Mouse (Mus musculus): ENCODE results near the gene Cdk17. TPM values are rescaled to one million over a fixed set of nuclear protein-coding genes. Genes with fewer than 3 reads are reported as not detected.

Gene Cdk17
- polyA plus RNA-seq, 1 experiment, result 4.3 TPM

GRCm38 (mm10) chr10:93282526-93282964, 121.9 kb downstream of the Cdk17 start:
- TF ChIP-seq POLR2A (IDR thresholded peaks at IDR 0.05; ENCODE audit: low read depth, low read length) (no peak), CTCF (IDR thresholded peaks at IDR 0.05; ENCODE audit: extremely low read depth, insufficient read length, insufficient replicate concordance, low read depth, low read length) (no peak)
- Histone ChIP-seq H3K27me3 (ENCODE audit: control insufficient read depth, insufficient read depth, low read length) (no peaks in the 10 kb centered on the region), H3K4me3 (ENCODE audit: low read depth, low read length) (no peak overlapping the region), H3K27ac (ENCODE audit: insufficient read depth, low read depth, low read length) (no peak overlapping the region), H3K4me1 (ENCODE audit: control insufficient read depth, insufficient read depth, insufficient read length, low read length) (no peaks in the 10 kb centered on the region), H3K36me3 (ENCODE audit: control insufficient read depth, insufficient read depth, low read length) (no peaks in the 10 kb centered on the region; the same call in 1 of the 2 replicates)
- WGBS, result 67% methylated on average over 12 of the region's 12 CpGs

- H3K27me3 ChIP-seq (ENCODE audit: control insufficient read depth, insufficient read depth, low read length), result no peaks in the 10 kb centered on the region
- TF ChIP-seq CTCF (IDR thresholded peaks at IDR 0.05; ENCODE audit: extremely low read depth, insufficient read length, insufficient replicate concordance, low read depth, low read length) (peak; percentile 50; the same call in 1 of the 2 replicates), POLR2A (IDR thresholded peaks at IDR 0.05; ENCODE audit: low read depth, low read length) (no peak)
These were observed 122.6 kb downstream of the Cdk17 start for GRCm38 (mm10) chr10:93283258-93283657.

GRCm38 (mm10) chr10:93285489-93285888, 124.8 kb downstream of the Cdk17 start:
- no peak for TF ChIP-seq POLR2A (IDR thresholded peaks at IDR 0.05; ENCODE audit: low read depth, low read length)
- no peaks in the 10 kb centered on the region for H3K4me1 ChIP-seq (ENCODE audit: control insufficient read depth, insufficient read depth, insufficient read length, low read length)
- 81% methylated on average over 5 of the region's 5 CpGs for WGBS
- H3K4me3 ChIP-seq (ENCODE audit: low read depth, low read length), result no peak overlapping the region
- H3K27ac ChIP-seq (ENCODE audit: insufficient read depth, low read depth, low read length), result 0 out of 2 replicates have a peak overlapping the region, but pooled peaks have one; percentile 37
- H3K36me3 ChIP-seq (ENCODE audit: control insufficient read depth, insufficient read depth, low read length), result no peaks in the 10 kb centered on the region; the same call in 1 of the 2 replicates
- H3K27me3 ChIP-seq (ENCODE audit: control insufficient read depth, insufficient read depth, low read length), result no peaks in the 10 kb centered on the region

More at GRCm38 (mm10) chr10:93283258-93283657, 122.6 kb downstream of the Cdk17 start:
- Histone ChIP-seq H3K27ac (ENCODE audit: insufficient read depth, low read depth, low read length) (no peak overlapping the region), H3K36me3 (ENCODE audit: control insufficient read depth, insufficient read depth, low read length) (no peaks in the 10 kb centered on the region; the same call in 1 of the 2 replicates), H3K4me1 (ENCODE audit: control insufficient read depth, insufficient read depth, insufficient read length, low read length) (no peaks in the 10 kb centered on the region), H3K4me3 (ENCODE audit: low read depth, low read length) (no peak overlapping the region)
- 74% methylated on average over 4 of the region's 4 CpGs for WGBS

- WGBS, result 70% methylated on average over 8 of the region's 8 CpGs
- H3K4me1 ChIP-seq (ENCODE audit: control insufficient read depth, insufficient read depth, insufficient read length, low read length), result peaks cover 3% of the 10 kb centered on the region
- no peak overlapping the region for H3K27ac ChIP-seq (ENCODE audit: insufficient read depth, low read depth, low read length)
- TF ChIP-seq POLR2A (IDR thresholded peaks at IDR 0.05; ENCODE audit: low read depth, low read length), result no peak
- TF ChIP-seq CTCF (IDR thresholded peaks at IDR 0.05; ENCODE audit: extremely low read depth, insufficient read length, insufficient replicate concordance, low read depth, low read length), result no peak
- no peak overlapping the region for H3K4me3 ChIP-seq (ENCODE audit: low read depth, low read length)
- H3K36me3 ChIP-seq (ENCODE audit: control insufficient read depth, insufficient read depth, low read length), result no peaks in the 10 kb centered on the region; the same call in 1 of the 2 replicates
- H3K27me3 ChIP-seq (ENCODE audit: control insufficient read depth, insufficient read depth, low read length), result no peaks in the 10 kb centered on the region
These were observed 127.0 kb downstream of the Cdk17 start for GRCm38 (mm10) chr10:93287551-93288145.

- WGBS, result 39% methylated on average over 4 of the region's 4 CpGs
- no peak for TF ChIP-seq POLR2A (IDR thresholded peaks at IDR 0.05; ENCODE audit: low read depth, low read length)
- TF ChIP-seq CTCF (IDR thresholded peaks at IDR 0.05; ENCODE audit: extremely low read depth, insufficient read length, insufficient replicate concordance, low read depth, low read length), result no peak
- Histone ChIP-seq H3K4me3 (ENCODE audit: low read depth, low read length) (no peak overlapping the region), H3K27me3 (ENCODE audit: control insufficient read depth, insufficient read depth, low read length) (no peaks in the 10 kb centered on the region), H3K27ac (ENCODE audit: insufficient read depth, low read depth, low read length) (no peak overlapping the region), H3K4me1 (ENCODE audit: control insufficient read depth, insufficient read depth, insufficient read length, low read length) (peaks cover 3% of the 10 kb centered on the region), H3K36me3 (ENCODE audit: control insufficient read depth, insufficient read depth, low read length) (no peaks in the 10 kb centered on the region; the same call in 1 of the 2 replicates)
These were observed 127.7 kb downstream of the Cdk17 start for GRCm38 (mm10) chr10:93288336-93288735.

GRCm38 (mm10) chr10:93289404-93289803, 128.7 kb downstream of the Cdk17 start:
- H3K4me3 ChIP-seq (ENCODE audit: low read depth, low read length), result no peak overlapping the region
- no peak overlapping the region for H3K27ac ChIP-seq (ENCODE audit: insufficient read depth, low read depth, low read length)
- H3K27me3 ChIP-seq (ENCODE audit: control insufficient read depth, insufficient read depth, low read length), result no peaks in the 10 kb centered on the region
- TF ChIP-seq CTCF (IDR thresholded peaks at IDR 0.05; ENCODE audit: extremely low read depth, insufficient read length, insufficient replicate concordance, low read depth, low read length), result no peak
- TF ChIP-seq POLR2A (IDR thresholded peaks at IDR 0.05; ENCODE audit: low read depth, low read length), result no peak
- 63% methylated on average over 6 of the region's 6 CpGs for WGBS
- peaks cover 3% of the 10 kb centered on the region for H3K4me1 ChIP-seq (ENCODE audit: control insufficient read depth, insufficient read depth, insufficient read length, low read length)
- no peaks in the 10 kb centered on the region for H3K36me3 ChIP-seq (ENCODE audit: control insufficient read depth, insufficient read depth, low read length)

GRCm38 (mm10) chr10:93291352-93291751, 130.7 kb downstream of the Cdk17 start:
- Histone ChIP-seq H3K4me3 (ENCODE audit: low read depth, low read length) (no peak overlapping the region), H3K4me1 (ENCODE audit: control insufficient read depth, insufficient read depth, insufficient read length, low read length) (peaks cover 3% of the 10 kb centered on the region), H3K36me3 (ENCODE audit: control insufficient read depth, insufficient read depth, low read length) (no peaks in the 10 kb centered on the region), H3K27me3 (ENCODE audit: control insufficient read depth, insufficient read depth, low read length) (no peaks in the 10 kb centered on the region), H3K27ac (ENCODE audit: insufficient read depth, low read depth, low read length) (no peak overlapping the region)
- WGBS, result 23% methylated on average over 7 of the region's 7 CpGs
- peak; percentile 69; the same call in 1 of the 2 replicates for TF ChIP-seq CTCF (IDR thresholded peaks at IDR 0.05; ENCODE audit: extremely low read depth, insufficient read length, insufficient replicate concordance, low read depth, low read length)
- no peak for TF ChIP-seq POLR2A (IDR thresholded peaks at IDR 0.05; ENCODE audit: low read depth, low read length)

All from small intestine, adult 2 months (tissue).